Mouse (Mus musculus) heart, adult 2 months (tissue): ENCODE measurements around the gene Prpf6. TPM values are rescaled to one million over a fixed set of nuclear protein-coding genes. Genes with fewer than 3 reads are reported as not detected.

Experiments used
- DNase-seq, 2 experiments: peaks; one replicate each; pipeline ENCODE4 v3.0.0; 2021
- H3K27ac ChIP-seq: fragments of 200-600 bp; 2 replicates; pipeline ENCODE4 v1.8.1; 2022
- H3K27me3 ChIP-seq: fragments of 200-500 bp; 2 replicates; pipeline ENCODE4 v1.6.1; 2012; ENCODE audit warnings: mild to moderate bottlenecking, low read length, inconsistent platforms, mixed read lengths; ENCODE audit not compliant: control insufficient read depth, insufficient read depth
- H3K36me3 ChIP-seq: fragments of 200-500 bp; 2 replicates; pipeline ENCODE4 v1.6.1; 2012; ENCODE audit warnings: low read length, inconsistent platforms; ENCODE audit not compliant: control insufficient read depth, insufficient read depth
- H3K4me1 ChIP-seq: fragments of 200-500 bp; 2 replicates; pipeline ENCODE4 v1.6.1; 2011; ENCODE audit warnings: low read length; ENCODE audit not compliant: control insufficient read depth, insufficient read depth
- H3K4me3 ChIP-seq: fragments of 200-600 bp; 2 replicates; pipeline ENCODE4 v1.8.1; 2022
- H3K79me2 ChIP-seq: fragments of 200-500 bp; replicated peaks from 2 replicates; pipeline ENCODE4 v1.6.1; 2012; ENCODE audit warnings: mild to moderate bottlenecking, inconsistent platforms, low read length, moderate library complexity, mixed read lengths; ENCODE audit not compliant: control insufficient read depth, insufficient read depth
- H3K9ac ChIP-seq: fragments of 200-500 bp; 2 replicates; pipeline ENCODE4 v1.6.1; 2012; ENCODE audit warnings: low read depth, mild to moderate bottlenecking, control low read depth, inconsistent platforms, low read length, mixed read lengths
- CTCF ChIP-seq: fragments of 200-600 bp; IDR thresholded peaks from 2 replicates; pipeline ENCODE4 v1.8.1; 2022; ENCODE audit warnings: antibody characterized with exemption, mild to moderate bottlenecking, moderate library complexity
- EP300 ChIP-seq: fragments of 200-500 bp; IDR thresholded peaks from 2 replicates; pipeline ENCODE4 v1.6.1; 2011; ENCODE audit warnings: low read depth, low read length, control low read depth; ENCODE audit not compliant: insufficient read depth
- POLR2A ChIP-seq: fragments of 200-500 bp; IDR thresholded peaks from 2 replicates; pipeline ENCODE4 v1.6.1; 2011; ENCODE audit warnings: mild to moderate bottlenecking, low read depth, low read length, control low read depth; ENCODE audit not compliant: insufficient read depth
- WGBS: fragments of 180-500 bp; shearing (Covaris S2); methylation state at CpG from one replicate; pipeline ENCODE4 v1.1.7; 2018; 5-methylcytosine and 5-hydroxymethylcytosine counted together
- intact Hi-C: fragments of 180-260 bp; cut with DNase I; formaldehyde crosslinking; loops from one replicate; pipeline ENCODE4 v1.15.1; 2025
- polyA plus RNA-seq: library from polyadenylated mRNA; depleted of rRNA; stranded (reverse); fragments of >200 nt; gene quantifications from 2 replicates; pipeline ENCODE4 v1.2.3, GENCODE M21; 2012
- total RNA-seq, 2 experiments: library from RNA; stranded (reverse); gene quantifications; 2 replicates each; pipeline ENCODE4 v1.2.3; 2021

Prpf6 gene
- total and polyA plus RNA-seq, 3 experiments = 13.8 to 38.6 (median 35.3) TPM

GRCm38 (mm10) chr2:181581016-181581401, 10.7 kb upstream of the Prpf6 start:
- WGBS = under 1% methylated on average over 11 of the region's 11 CpGs
- no peaks in the 10 kb centered on the region for H3K27me3 ChIP-seq

DNA sequence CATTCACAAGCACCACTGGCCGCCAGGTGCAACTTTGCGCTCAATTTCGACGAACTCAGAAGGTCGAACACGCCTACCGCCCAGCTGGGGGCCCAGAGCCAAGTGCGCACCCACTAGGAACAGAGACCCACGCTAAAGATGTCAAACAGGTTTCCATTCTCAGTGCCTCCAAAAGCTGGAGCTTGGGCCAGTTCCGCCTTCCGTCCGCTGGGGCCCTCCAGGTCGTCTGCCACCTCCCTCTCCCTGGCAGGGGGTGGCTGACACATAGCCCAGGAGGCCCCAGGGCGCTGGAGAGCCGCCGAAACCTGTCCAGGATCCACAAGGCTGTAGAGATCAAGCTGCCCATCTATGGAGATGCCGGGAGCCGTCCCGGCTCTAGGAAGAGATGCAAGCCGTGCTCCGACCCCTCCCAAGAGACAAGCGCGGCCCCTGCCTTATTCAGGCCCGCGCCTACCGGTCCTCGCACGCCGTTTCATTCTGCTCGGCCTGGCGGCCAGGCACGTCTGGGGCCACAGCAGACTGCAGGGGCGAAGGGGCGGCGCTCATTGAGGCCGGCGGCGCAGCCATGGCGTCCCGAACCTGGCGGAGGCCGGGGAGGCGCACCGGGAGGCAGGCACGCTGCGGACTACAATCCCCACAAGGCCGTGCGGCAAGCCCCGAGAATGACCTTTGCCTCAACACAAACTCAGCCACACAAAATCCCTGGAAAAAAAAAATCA, 10.1 kb upstream of the Prpf6 start:
- intact Hi-C loops = loop anchor here (1.0 to 10.0 kb wide), 2 partner anchors 59 to 397 kb away; partner anchors contain the start of gene Ppdpf
- under 1% methylated on average over 49 of the region's 49 CpGs for WGBS
- DNase-seq = peak; percentile 91
- Histone ChIP-seq H3K4me3 (peak overlapping the region; percentile 80), H3K9ac (peak overlapping the region; percentile 80), H3K4me1 (peaks cover 6% of the 10 kb centered on the region; the same call in 1 of the 2 replicates), H3K27ac (peak overlapping the region; percentile 90), H3K79me2 (no peaks in the 10 kb centered on the region), H3K36me3 (no peaks in the 10 kb centered on the region), H3K27me3 (no peaks in the 10 kb centered on the region)
- TF ChIP-seq EP300 (no peak), CTCF (peak; percentile 27), POLR2A (peak; percentile 66)

More at GRCm38 (mm10) chr2:181581016-181581401, 10.7 kb upstream of the Prpf6 start:
- Histone ChIP-seq H3K9ac (peak overlapping the region; percentile 80), H3K27ac (peak overlapping the region; percentile 90), H3K4me1 (peaks cover 6% of the 10 kb centered on the region; the same call in 1 of the 2 replicates), H3K36me3 (no peaks in the 10 kb centered on the region), H3K4me3 (peak overlapping the region; percentile 80), H3K79me2 (no peaks in the 10 kb centered on the region)
- peak; percentile 83 to 89 for DNase-seq
- peak; percentile 88 for TF ChIP-seq CTCF
- peak; percentile 62 for TF ChIP-seq POLR2A
- peak; percentile 98 for TF ChIP-seq EP300
- intact Hi-C loops = loop anchor here (1.0 to 10.0 kb wide), 2 partner anchors 59 to 396 kb away; partner anchors contain the start of gene Ppdpf

DNA sequence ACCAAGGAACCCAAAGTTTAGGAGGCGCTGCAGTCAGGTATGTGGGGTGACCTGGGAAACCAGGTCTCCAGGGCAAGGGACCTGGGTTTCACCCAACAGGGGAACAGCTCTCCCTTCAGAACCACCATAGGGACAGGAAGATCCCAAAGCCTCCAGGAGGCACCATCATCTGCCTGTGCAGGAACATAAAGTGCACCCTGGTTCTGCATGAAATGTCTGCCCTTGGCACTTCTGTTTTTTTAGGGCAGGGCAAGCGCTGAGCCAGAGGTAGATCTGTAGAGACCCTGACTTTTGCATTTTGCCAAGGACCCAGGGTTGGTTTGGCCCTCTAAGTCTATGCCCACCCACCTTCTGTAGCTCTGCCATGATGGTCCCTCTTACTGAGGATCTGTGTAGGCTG, 9.3 kb upstream of the Prpf6 start:
- Histone ChIP-seq H3K4me1 (peaks cover 5% of the 10 kb centered on the region; the same call in 1 of the 2 replicates), H3K4me3 (no peak overlapping the region)

DNA sequence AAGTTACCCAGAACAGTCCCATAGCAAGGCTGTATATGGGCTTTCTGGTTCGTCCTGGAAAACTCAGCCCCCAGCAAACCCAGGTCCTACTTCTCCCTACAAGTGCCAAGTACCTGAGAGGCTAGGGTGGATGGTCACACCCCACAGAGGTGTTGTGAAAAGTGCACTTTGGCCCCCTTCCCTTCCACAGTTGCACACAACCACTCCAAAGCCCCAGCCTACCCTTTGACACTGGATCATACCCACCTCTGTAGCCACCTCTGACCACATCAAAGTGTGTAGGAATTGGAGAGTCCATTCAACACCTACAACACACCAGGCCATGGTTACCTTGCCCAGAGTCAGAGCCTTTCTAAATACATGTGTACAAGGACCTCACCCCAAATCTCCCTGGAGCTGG, 8.7 kb upstream of the Prpf6 start:
- intact Hi-C loops = loop anchor here (10.0 kb wide), 1 partner anchor 398 kb away; the partner anchor contains the start of gene Ppdpf
- H3K4me1 ChIP-seq = peaks cover 5% of the 10 kb centered on the region; the same call in 1 of the 2 replicates
- 73% methylated on average over 1 of the region's 1 CpGs for WGBS
- H3K27ac ChIP-seq = no peak overlapping the region
- H3K79me2 ChIP-seq = no peaks in the 10 kb centered on the region
- TF ChIP-seq POLR2A (no peak), EP300 (no peak), CTCF (no peak)
- no peaks in the 10 kb centered on the region for H3K36me3 ChIP-seq
- no peak overlapping the region for H3K9ac ChIP-seq
- H3K27me3 ChIP-seq = no peaks in the 10 kb centered on the region
- DNase-seq = peak in 1 of 2 experiments; percentile 5
- no peak overlapping the region for H3K4me3 ChIP-seq

More for the DNA sequence above, 9.3 kb upstream of the Prpf6 start:
- Histone ChIP-seq H3K9ac (no peak overlapping the region), H3K36me3 (no peaks in the 10 kb centered on the region), H3K79me2 (no peaks in the 10 kb centered on the region), H3K27me3 (no peaks in the 10 kb centered on the region), H3K27ac (no peak overlapping the region; the same call in 1 of the 2 replicates)
- intact Hi-C loops = loop anchor here (10.0 kb wide), 1 partner anchor 398 kb away; the partner anchor contains the start of gene Ppdpf
- peak in 1 of 2 experiments; percentile 6 for DNase-seq
- TF ChIP-seq EP300 (no peak), CTCF (no peak), POLR2A (no peak)
- 95% methylated on average over 2 of the region's 2 CpGs for WGBS

DNA sequence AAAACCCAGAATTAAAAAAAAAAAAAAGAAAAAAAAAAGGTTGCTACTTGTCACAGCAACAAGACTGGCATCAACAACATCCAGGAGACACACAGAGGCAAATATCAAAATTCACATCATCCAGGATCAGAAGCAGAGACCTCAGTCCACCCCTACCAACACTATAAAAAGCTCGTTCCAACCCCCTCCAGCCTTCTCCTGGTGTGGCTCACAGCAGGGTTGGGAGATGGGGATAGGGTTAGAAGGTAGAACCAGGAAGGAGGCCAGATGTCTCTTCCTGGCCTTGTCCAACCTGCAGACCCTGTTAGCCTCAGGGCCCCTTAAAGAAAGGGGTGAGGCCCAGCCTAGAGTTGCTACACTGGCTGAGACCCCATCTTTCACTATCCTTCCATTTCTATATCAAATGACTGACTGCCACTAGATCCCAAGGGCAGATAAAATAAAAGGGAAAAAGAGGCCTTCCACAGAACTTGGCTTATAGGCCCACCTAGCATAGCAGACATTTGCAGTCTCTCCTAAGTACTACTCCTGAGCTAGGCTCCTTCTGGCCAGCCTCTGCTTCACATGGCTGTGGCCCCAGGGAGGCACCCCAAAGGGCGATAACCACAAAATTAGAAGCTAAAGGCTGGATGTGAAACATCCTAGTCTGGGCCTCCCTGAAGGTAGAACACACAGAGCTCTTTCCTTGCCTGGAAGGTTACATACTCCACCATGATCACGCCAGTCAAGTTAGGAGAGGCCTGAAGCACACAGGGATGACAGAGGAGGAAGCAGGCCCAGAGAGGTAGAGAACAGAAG, 8.0 kb upstream of the Prpf6 start:
- Histone ChIP-seq H3K4me3 (no peak overlapping the region), H3K36me3 (no peaks in the 10 kb centered on the region), H3K9ac (no peak overlapping the region), H3K79me2 (no peaks in the 10 kb centered on the region), H3K27ac (no peak overlapping the region), H3K27me3 (no peaks in the 10 kb centered on the region), H3K4me1 (peaks cover 2% of the 10 kb centered on the region; the same call in 1 of the 2 replicates)
- no peak for DNase-seq
- TF ChIP-seq EP300 = no peak
- 91% methylated on average over 3 of the region's 3 CpGs for WGBS
- intact Hi-C loops = loop anchor here (10.0 kb wide), 1 partner anchor 399 kb away; the partner anchor contains the start of gene Ppdpf
